Mouse (Mus musculus): ENCODE measurements at regions not wholly inside any gene's neighbourhood (a gene's known extent, or its start where the extent isn't known, plus 50 kb on each side); places are given as distances from the start of the nearest gene placed in this dataset.
"Not testable (repeated sequence)": the region's sequence is repeated elsewhere in the genome, so short reads cannot be mapped to it uniquely, and the experiment has no call there.

DNA sequence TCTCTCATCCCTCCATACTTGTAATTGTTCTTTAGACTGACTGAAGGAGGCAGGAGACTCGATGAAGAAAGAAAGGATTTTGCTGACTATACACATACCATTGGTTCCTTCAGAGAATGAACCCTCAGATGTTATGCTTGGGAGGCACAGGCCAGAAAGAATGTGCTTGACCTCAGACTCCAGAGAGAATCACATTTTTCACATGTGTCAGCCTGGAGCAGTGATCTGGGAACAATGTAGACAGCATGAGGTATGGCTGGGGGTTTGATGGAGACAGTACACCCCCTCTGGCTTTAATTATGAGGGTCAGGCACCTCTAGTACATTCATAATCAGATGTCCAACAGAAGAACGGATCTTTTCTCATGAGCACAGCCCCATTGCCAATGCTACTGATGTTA, 70.3 kb upstream of the Cobl start:
- Histone ChIP-seq H3K4me3 (replicated peaks; ENCODE audit: low read length) (no peak overlapping the region), H3K4me2 (ENCODE audit: low read length) (no peak overlapping the region), H3K27ac (ENCODE audit: low read length) (no peak overlapping the region), H3K4me1 (replicated peaks; ENCODE audit: control insufficient read depth, insufficient read depth, low read length) (peaks cover 6% of the 10 kb centered on the region; the same call in 1 of the 2 replicates), H3K36me3 (ENCODE audit: control insufficient read depth, insufficient read depth) (no peaks in the 10 kb centered on the region), H3K27me3 (replicated peaks; ENCODE audit: control insufficient read depth, insufficient read depth, low read length) (0 out of 2 replicates have a peak, but pooled peaks cover 2% of the 10 kb centered on the region), H3K9me3 (ENCODE audit: control insufficient read depth, low read length) (no peaks in the 10 kb centered on the region), H3K9ac (replicated peaks; ENCODE audit: low read depth, low read length) (no peak overlapping the region)
- 43% methylated on average over 2 of the region's 2 CpGs for WGBS
- no peak for ATAC-seq

DNA sequence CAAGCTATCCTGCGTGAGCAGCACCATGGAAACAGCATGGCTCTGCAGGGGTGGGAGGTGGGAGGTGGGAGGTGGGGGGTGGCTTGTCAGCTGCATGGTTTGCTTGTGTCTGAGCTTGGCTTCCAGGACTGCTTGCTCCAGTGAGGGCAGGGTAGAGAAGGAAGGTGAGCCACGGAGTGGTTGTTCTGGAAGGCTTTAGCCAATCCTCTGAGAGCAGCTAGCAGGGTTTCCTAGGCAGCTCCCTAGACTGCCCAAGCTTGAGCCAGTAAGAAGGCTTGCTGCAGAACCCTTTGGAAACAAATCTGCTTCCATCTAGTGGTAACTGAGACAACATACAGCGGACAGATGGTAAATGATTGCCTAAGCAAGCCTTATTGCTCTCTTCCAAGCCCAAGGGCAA, 67.5 kb upstream of the Cobl start:
- 9% methylated on average over 3 of the region's 3 CpGs for WGBS
- Histone ChIP-seq H3K4me3 (replicated peaks; ENCODE audit: low read length) (no peak overlapping the region), H3K9ac (replicated peaks; ENCODE audit: low read depth, low read length) (no peak overlapping the region), H3K9me3 (ENCODE audit: control insufficient read depth, low read length) (no peaks in the 10 kb centered on the region), H3K4me1 (replicated peaks; ENCODE audit: control insufficient read depth, insufficient read depth, low read length) (peaks cover 6% of the 10 kb centered on the region; the same call in 1 of the 2 replicates), H3K36me3 (ENCODE audit: control insufficient read depth, insufficient read depth) (no peaks in the 10 kb centered on the region), H3K4me2 (ENCODE audit: low read length) (no peak overlapping the region), H3K27ac (ENCODE audit: low read length) (no peak overlapping the region), H3K27me3 (replicated peaks; ENCODE audit: control insufficient read depth, insufficient read depth, low read length) (0 out of 2 replicates have a peak, but pooled peaks cover 2% of the 10 kb centered on the region)
- peak; percentile 99 for ATAC-seq

DNA sequence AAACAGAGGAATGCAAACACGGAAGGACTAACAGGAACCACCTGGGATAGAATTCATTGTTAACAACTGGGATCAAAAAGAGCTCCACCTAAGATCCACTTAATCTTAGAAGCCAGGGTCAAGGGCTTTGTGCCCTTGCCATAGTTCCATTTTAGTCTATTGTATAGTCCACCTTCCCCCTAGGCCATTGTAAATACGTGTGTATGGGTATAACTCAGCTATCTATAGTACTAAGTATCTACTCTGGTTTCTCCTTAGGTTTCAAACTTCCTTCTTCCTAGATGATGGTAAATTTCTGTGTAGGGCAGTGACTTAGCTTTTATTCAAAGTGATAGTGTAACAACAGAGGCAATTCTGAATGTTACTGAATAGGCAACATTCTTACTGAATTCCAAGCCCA, 57.3 kb upstream of the Cobl start:
- H3K4me2 ChIP-seq (ENCODE audit: low read length); ATAC-seq; H3K9ac ChIP-seq (replicated peaks; ENCODE audit: low read depth, low read length); H3K27me3 ChIP-seq (replicated peaks; ENCODE audit: control insufficient read depth, insufficient read depth, low read length); H3K36me3 ChIP-seq (ENCODE audit: control insufficient read depth, insufficient read depth); H3K9me3 ChIP-seq (ENCODE audit: control insufficient read depth, low read length); H3K4me3 ChIP-seq (replicated peaks; ENCODE audit: low read length); H3K4me1 ChIP-seq (replicated peaks; ENCODE audit: control insufficient read depth, insufficient read depth, low read length); H3K27ac ChIP-seq (ENCODE audit: low read length): not testable (repeated sequence)
- WGBS, result 76% methylated on average over 2 of the region's 2 CpGs

DNA sequence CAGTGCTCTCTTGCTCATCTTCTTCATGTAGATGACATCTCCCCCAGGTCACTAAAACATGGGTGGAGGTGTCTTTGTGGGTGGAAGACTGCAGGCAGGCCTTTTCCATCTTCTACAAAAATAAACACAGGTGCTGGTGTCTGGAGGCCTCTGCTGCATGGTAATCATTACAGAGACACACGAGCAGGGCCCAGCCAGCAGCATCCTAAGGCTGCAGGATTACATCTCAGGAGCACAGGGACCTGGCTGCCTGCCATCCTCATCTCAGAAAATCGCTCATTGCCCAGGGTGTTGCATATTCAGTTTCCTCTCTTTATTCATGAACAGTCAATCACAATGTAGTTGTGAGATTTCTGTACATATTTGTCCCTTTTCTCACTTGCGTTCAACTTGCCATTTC, 56.5 kb upstream of the Cobl start:
- H3K4me2 ChIP-seq (ENCODE audit: low read length), result no peak overlapping the region
- H3K27me3 ChIP-seq (replicated peaks; ENCODE audit: control insufficient read depth, insufficient read depth, low read length), result no peaks in the 10 kb centered on the region
- H3K27ac ChIP-seq (ENCODE audit: low read length), result no peak overlapping the region
- 26% methylated on average over 3 of the region's 3 CpGs for WGBS
- H3K4me1 ChIP-seq (replicated peaks; ENCODE audit: control insufficient read depth, insufficient read depth, low read length), result peaks cover 6% of the 10 kb centered on the region
- no peak overlapping the region for H3K9ac ChIP-seq (replicated peaks; ENCODE audit: low read depth, low read length)
- no peaks in the 10 kb centered on the region for H3K36me3 ChIP-seq (ENCODE audit: control insufficient read depth, insufficient read depth)
- no peaks in the 10 kb centered on the region for H3K9me3 ChIP-seq (ENCODE audit: control insufficient read depth, low read length)
- peak; percentile 84 for ATAC-seq
- H3K4me3 ChIP-seq (replicated peaks; ENCODE audit: low read length), result no peak overlapping the region

DNA sequence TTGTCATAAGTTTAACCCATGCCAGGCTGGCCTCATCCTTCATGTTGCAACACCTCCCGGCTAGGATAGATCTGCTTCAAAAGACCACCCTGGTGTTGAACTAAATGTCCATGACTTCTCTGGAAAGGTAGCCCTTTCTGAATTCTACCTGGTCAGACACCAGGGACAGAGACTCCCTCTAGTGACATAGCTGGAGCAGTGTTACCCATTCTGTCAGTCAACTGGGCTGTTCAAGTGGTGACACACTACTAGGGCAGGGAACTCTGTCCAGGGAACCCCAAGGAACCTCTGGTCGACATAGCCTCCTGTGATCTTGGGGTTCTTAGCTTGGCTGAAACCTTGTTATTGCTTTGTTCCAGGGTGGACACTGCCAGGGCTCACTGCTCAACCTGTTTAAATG, 51.6 kb upstream of the Cobl start:
- WGBS, result 89% methylated on average over 2 of the region's 2 CpGs
- Histone ChIP-seq H3K9ac (replicated peaks; ENCODE audit: low read depth, low read length) (no peak overlapping the region), H3K4me3 (replicated peaks; ENCODE audit: low read length) (no peak overlapping the region), H3K27me3 (replicated peaks; ENCODE audit: control insufficient read depth, insufficient read depth, low read length) (no peaks in the 10 kb centered on the region; the same call in 1 of the 2 replicates), H3K27ac (ENCODE audit: low read length) (no peak overlapping the region), H3K9me3 (ENCODE audit: control insufficient read depth, low read length) (no peaks in the 10 kb centered on the region), H3K4me1 (replicated peaks; ENCODE audit: control insufficient read depth, insufficient read depth, low read length) (peaks cover 3% of the 10 kb centered on the region), H3K36me3 (ENCODE audit: control insufficient read depth, insufficient read depth) (no peaks in the 10 kb centered on the region), H3K4me2 (ENCODE audit: low read length) (no peak overlapping the region)
- ATAC-seq, result no peak

Data from forebrain, embryonic 16.5 days (tissue).